Mouse (Mus musculus) hindbrain, embryonic 10.5 days (tissue): Measurements from ENCODE around the gene Gm17416. TPM values are rescaled to one million over a fixed set of nuclear protein-coding genes. Genes with fewer than 3 reads are reported as not detected.

Experiments
- DNase-seq: peaks from one replicate; pipeline ENCODE4 v3.0.0-alpha.2; 2017; ENCODE audit warnings: low spot score
- H3K27ac ChIP-seq: fragments of 300-500 bp; sonication (generic); 2 replicates; pipeline ENCODE4 v1.5.1; 2016; ENCODE audit warnings: mild to moderate bottlenecking, moderate library complexity
- H3K27me3 ChIP-seq: fragments of 300-500 bp; sonication (generic); 2 replicates; pipeline ENCODE4 v1.6.1; 2016; ENCODE audit warnings: mild to moderate bottlenecking; ENCODE audit not compliant: poor library complexity, insufficient read depth, severe bottlenecking
- H3K36me3 ChIP-seq: fragments of 300-500 bp; sonication (generic); 2 replicates; pipeline ENCODE4 v1.6.1; 2016; ENCODE audit warnings: mild to moderate bottlenecking, moderate library complexity
- H3K4me1 ChIP-seq: fragments of 300-500 bp; sonication (generic); replicated peaks from 2 replicates; pipeline ENCODE4 v1.6.1; 2016; ENCODE audit warnings: mild to moderate bottlenecking
- H3K4me3 ChIP-seq: fragments of 300-500 bp; sonication (generic); 2 replicates; pipeline ENCODE4 v1.5.1; 2016; ENCODE audit warnings: mild to moderate bottlenecking, moderate library complexity
- H3K9me3 ChIP-seq: fragments of 300-500 bp; sonication (generic); 2 replicates; pipeline ENCODE4 v1.6.1; 2016; ENCODE audit warnings: mild to moderate bottlenecking, moderate library complexity
- WGBS: fragments of 180-500 bp; shearing (Covaris S2); methylation state at CpG from one replicate; pipeline ENCODE4 v1.1.7; 2016; 5-methylcytosine and 5-hydroxymethylcytosine counted together
- polyA plus RNA-seq: library from polyadenylated mRNA; unstranded; fragments of >200 nt; fragmentation: Nextera tagmentation; extraction: Ambion mirVana; gene quantifications from 2 replicates; pipeline ENCODE4 v1.2.1, GENCODE M21; 2016

Gm17416 gene
- polyA plus RNA-seq, result not detected in 2 replicates

DNA sequence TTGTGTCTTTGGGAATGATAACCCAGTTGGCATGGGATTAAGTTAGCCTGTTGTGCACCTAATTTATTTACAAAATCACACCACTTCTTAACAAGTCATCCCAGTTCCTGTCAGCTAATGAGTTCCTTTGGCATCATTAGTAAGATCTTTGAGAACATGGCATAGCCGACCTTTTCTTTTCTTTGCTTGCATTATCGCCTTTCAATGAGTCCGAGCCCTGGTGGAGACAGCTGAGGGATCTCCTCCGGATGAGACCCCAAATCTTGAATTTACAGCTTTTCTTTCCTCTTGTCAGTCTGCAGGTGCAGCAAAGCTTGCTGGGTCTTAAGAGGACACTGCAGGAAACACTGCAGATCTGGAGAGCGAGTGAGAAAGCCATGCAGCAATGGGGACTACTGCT is at the start of gene Gm17416:
Gene Gm17416, plus strand, starts transcription at position 301 of the 400 bp plus-strand sequence.
- no peaks in the 10 kb centered on the region for H3K4me1 ChIP-seq
- 89% methylated on average over 5 of the region's 5 CpGs for WGBS
- no peak for DNase-seq
- no peak within 1 kb of the TSS for H3K27ac ChIP-seq
- no peaks in the 10 kb centered on the region for H3K36me3 ChIP-seq
- no peak within 1 kb of the TSS for H3K4me3 ChIP-seq
- H3K27me3 ChIP-seq, result no peaks in the 10 kb centered on the region
- no peaks in the 10 kb centered on the region for H3K9me3 ChIP-seq

DNA sequence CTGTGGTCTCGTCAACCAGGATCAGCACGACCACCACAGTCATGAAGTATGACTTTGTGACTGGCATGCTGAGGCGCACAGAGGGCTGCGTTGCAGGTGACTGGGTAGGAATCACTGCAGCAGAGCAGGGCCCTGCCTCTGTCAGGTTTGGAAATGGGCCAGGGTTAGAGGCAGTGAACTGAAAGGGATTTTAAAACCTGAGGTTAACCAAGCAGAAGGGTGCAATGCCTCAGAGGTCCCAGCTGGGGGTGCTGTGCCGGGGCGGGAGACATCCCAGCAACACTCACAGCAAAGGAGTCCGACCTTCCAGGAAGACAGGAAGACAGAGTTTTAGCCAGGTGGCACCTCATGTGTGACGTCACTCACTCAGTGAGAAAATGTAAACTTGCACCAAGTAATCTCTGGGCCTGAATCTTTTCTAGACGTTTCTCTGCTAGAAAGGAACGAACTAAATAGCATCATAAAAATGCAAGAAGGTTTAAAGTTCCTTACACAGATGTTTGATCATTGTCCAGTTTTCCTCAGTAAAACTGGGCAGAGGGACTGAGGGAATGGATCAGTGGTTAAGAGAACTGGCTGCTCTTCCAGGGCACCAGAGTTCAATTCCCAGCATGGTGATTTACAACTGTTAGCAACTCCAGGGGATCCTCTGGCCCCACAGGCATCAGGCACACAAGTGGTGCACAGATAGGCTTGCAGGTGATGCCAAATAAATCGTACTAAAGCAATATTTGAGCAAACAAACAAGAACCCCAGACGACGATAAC is 29.0 kb upstream of the Gm17416 start, which contains the start of gene Defb29:
Gene Defb29, minus strand, starts transcription at position 155 of the 767 bp plus-strand sequence.
- Histone ChIP-seq H3K27me3 (no peaks in the 10 kb centered on the region), H3K36me3 (no peaks in the 10 kb centered on the region), H3K4me3 (no peak within 1 kb of the TSS), H3K9me3 (0 out of 2 replicates have a peak, but pooled peaks cover 3% of the 10 kb centered on the region), H3K4me1 (no peaks in the 10 kb centered on the region), H3K27ac (no peak within 1 kb of the TSS)
- 60% methylated on average over 13 of the region's 13 CpGs for WGBS
- DNase-seq, result no peak

GRCm38 (mm10) chr2:152541979-152542378 is 27.2 kb upstream of the Gm17416 start:
- H3K36me3 ChIP-seq, result no peaks in the 10 kb centered on the region
- H3K4me1 ChIP-seq, result no peaks in the 10 kb centered on the region
- 0 out of 2 replicates have a peak, but pooled peaks cover 3% of the 10 kb centered on the region for H3K9me3 ChIP-seq
- 89% methylated on average over 9 of the region's 9 CpGs for WGBS
- no peak overlapping the region for H3K4me3 ChIP-seq
- no peak overlapping the region for H3K27ac ChIP-seq
- DNase-seq, result no peak
- no peaks in the 10 kb centered on the region for H3K27me3 ChIP-seq

DNA sequence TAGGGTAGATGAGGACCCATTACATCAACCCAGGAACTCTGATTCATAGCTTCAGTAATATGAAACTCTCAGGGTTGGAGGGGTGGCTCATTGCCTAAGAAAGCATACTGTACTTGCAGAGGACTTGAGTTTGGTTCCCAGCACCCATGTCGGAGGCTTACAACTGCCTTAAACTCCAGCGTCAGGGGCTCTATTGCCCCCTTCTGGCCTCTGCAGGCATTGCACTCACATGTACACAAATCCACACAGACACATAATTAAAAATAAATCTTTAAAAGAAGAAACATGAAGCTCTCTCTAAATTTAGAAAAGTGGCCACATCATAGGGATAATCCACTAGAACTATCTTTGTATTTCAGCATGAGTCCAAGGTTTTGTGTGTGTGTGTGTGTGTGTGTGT is 26.2 kb upstream of the Gm17416 start:
- H3K27ac ChIP-seq, result no peak overlapping the region
- H3K27me3 ChIP-seq, result no peaks in the 10 kb centered on the region
- H3K36me3 ChIP-seq, result no peaks in the 10 kb centered on the region
- no peak overlapping the region for H3K4me3 ChIP-seq
- peaks cover 3% of the 10 kb centered on the region; the same call in 1 of the 2 replicates for H3K4me1 ChIP-seq
- WGBS, result 75% methylated on average over 2 of the region's 2 CpGs
- 0 out of 2 replicates have a peak, but pooled peaks cover 3% of the 10 kb centered on the region for H3K9me3 ChIP-seq
- DNase-seq, result no peak

DNA sequence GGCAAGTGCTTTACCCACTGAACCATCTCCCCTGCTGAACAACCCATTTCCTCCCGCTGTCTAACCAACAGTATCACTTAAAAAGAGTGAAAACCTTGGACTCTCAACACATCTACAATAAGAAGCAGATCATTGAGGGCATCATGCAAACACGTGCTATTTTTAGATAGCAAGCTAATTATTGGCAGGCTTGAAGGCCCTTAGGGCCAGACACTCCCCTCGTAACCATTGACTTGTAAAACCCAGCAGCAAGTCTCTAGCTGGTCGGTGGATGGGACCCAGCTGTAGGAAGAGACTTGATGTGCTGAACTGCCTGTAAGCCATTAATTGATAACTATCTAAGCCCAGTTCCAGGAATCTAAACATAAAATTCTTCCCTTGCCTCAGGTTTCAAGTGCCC is 25.7 kb upstream of the Gm17416 start:
- Histone ChIP-seq H3K9me3 (0 out of 2 replicates have a peak, but pooled peaks cover 3% of the 10 kb centered on the region), H3K4me1 (peaks cover 4% of the 10 kb centered on the region; the same call in 1 of the 2 replicates), H3K4me3 (no peak overlapping the region), H3K27ac (no peak overlapping the region), H3K36me3 (no peaks in the 10 kb centered on the region), H3K27me3 (no peaks in the 10 kb centered on the region)
- WGBS, result 87% methylated on average over 4 of the region's 4 CpGs
- no peak for DNase-seq

- Histone ChIP-seq H3K4me3 (no peak overlapping the region), H3K36me3 (no peaks in the 10 kb centered on the region), H3K4me1 (peaks cover 11% of the 10 kb centered on the region; the same call in 1 of the 2 replicates), H3K9me3 (0 out of 2 replicates have a peak, but pooled peaks cover 3% of the 10 kb centered on the region), H3K27ac (no peak overlapping the region), H3K27me3 (no peaks in the 10 kb centered on the region)
- peak; percentile 53 for DNase-seq
- 23% methylated on average over 4 of the region's 4 CpGs for WGBS
Measured at GRCm38 (mm10) chr2:152544691-152545090, 24.4 kb upstream of the Gm17416 start.

DNA sequence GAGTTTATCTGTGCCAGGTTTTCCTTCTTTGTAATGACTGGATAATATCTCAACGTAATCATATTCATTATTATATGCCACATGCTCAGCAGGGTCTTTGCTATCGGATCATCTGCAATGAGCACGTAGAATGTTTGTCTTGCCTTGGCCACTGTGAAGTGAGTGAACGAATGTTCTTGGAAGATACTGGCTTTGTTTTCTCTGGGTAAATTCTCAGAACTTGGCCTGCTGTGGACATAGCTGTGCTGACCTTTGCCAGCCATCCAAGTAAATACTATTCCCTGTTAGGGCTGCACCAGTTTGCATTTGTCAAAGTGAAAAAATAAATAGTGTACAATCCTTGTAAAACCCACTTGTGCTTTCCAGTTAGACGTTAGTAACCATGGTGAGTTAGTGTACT is 21.0 kb upstream of the Gm17416 start:
- peaks cover 11% of the 10 kb centered on the region; the same call in 1 of the 2 replicates for H3K4me1 ChIP-seq
- no peak overlapping the region for H3K27ac ChIP-seq
- no peak for DNase-seq
- no peaks in the 10 kb centered on the region for H3K9me3 ChIP-seq
- no peaks in the 10 kb centered on the region for H3K36me3 ChIP-seq
- H3K27me3 ChIP-seq, result no peaks in the 10 kb centered on the region
- H3K4me3 ChIP-seq, result no peak overlapping the region
- WGBS, result 84% methylated on average over 5 of the region's 5 CpGs

DNA sequence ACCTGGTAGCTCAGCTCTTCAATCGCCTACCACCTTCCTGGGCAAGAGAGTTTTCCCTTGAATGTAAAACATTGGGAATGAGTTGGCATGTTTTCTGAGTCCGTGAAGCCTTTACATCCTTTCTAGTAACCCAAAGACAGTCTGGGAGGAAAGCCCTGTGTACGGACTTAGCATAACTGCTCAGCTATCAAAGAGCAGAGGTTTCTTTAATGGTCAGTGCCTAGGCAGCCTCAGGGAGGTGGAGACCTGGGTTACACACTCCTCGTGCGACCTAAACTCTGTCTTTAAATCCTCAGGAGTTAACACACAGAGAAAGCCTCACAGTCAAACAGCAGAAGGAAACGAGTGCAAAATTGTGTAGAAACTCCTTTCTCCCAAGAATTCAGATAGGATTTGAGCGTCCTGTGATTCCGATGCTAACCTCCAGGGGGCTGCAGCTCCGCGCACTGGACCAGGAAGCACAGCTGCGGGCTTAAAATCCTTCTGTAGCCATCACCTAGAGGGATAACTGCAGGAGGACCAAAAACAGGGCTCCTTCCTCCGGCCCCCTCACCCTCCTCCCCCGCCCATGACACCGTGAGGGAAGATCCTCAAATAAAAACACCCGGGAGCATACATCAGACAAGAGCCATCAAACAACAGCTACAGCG is 15.2 kb upstream of the Gm17416 start:
- H3K27ac ChIP-seq, result no peak overlapping the region
- no peaks in the 10 kb centered on the region for H3K36me3 ChIP-seq
- H3K4me3 ChIP-seq, result no peak overlapping the region
- 14% methylated on average over 16 of the region's 16 CpGs for WGBS
- peak; percentile 73 for DNase-seq
- no peaks in the 10 kb centered on the region for H3K27me3 ChIP-seq
- no peaks in the 10 kb centered on the region for H3K9me3 ChIP-seq
- H3K4me1 ChIP-seq, result peaks cover 10% of the 10 kb centered on the region; the same call in 1 of the 2 replicates

GRCm38 (mm10) chr2:152556655-152557054 is 12.5 kb upstream of the Gm17416 start:
- H3K27ac ChIP-seq, result no peak overlapping the region
- no peak overlapping the region for H3K4me3 ChIP-seq
- WGBS, result 88% methylated on average over 7 of the region's 7 CpGs
- H3K27me3 ChIP-seq, result no peaks in the 10 kb centered on the region
- DNase-seq, result no peak
- H3K9me3 ChIP-seq, result no peaks in the 10 kb centered on the region
- no peaks in the 10 kb centered on the region for H3K36me3 ChIP-seq
- H3K4me1 ChIP-seq, result peaks cover 7% of the 10 kb centered on the region; the same call in 1 of the 2 replicates

DNA sequence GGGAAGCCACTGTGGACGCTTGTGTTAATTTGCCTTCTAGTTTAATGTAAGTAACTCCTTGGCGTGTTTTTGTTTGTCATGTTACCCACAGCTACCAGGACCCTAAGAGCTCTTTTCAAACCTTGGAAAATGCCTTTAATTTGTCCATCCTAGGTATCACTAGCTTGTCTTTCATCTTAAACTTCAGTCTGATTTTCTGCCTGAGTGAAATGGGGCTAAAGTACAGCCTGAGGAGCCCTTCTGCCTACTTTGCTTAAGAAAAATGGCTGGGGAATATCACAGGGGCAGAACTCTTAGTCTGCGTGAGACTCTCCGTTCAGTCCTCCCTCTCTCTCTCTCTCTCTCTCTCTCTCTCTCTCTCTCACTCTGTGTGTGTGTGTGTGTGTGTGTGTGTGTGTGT is 743 bp downstream of the Gm17416 start:
- Histone ChIP-seq H3K27me3 (no peaks in the 10 kb centered on the region), H3K27ac (no peak overlapping the region), H3K4me1 (no peaks in the 10 kb centered on the region), H3K36me3 (no peaks in the 10 kb centered on the region), H3K9me3 (no peaks in the 10 kb centered on the region), H3K4me3 (no peak overlapping the region)
- DNase-seq, result no peak
- WGBS, result 83% methylated on average over 4 of the region's 4 CpGs

- WGBS, result 85% methylated on average over 6 of the region's 6 CpGs
- DNase-seq, result no peak
- H3K36me3 ChIP-seq, result no peaks in the 10 kb centered on the region
Measured at GRCm38 (mm10) chr2:152570313-152570712, 1.2 kb downstream of the Gm17416 start.

DNA sequence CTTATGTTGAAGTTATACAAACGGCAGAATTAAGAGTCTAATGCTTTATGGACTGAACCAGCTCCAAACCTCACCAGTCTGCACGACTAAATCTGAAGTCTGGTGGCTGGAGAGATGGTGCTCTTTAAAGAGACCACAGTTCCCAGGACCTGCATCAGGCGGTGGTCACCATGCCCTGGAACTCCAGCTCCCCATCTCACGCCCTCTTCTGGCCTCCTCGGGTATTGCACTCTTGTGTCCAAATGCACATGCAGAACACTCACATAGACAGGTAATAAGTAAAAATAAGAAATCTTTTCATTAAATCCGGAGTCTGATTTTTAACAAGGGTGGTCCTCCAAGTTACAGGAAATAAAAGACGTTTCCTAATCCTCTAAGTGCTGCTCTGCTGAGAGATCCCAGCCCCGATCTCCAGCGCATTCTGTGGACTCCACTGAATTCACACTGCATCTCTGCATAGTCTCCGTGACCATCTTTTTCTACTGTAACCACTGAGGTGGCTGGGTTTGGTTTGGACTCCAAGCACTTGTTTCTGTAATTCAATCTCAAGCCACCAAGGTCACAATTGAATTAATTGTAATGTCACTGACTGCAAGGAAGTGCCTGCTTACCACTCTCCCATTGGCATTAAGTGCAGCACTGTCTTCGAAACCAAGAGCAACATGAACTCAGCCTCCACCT is 3.1 kb downstream of the Gm17416 start, which contains the start of gene Defb21:
Gene Defb21, plus strand, starts transcription at position 631 of the 681 bp plus-strand sequence.
- Histone ChIP-seq H3K36me3 (no peaks in the 10 kb centered on the region), H3K27ac (no peak within 1 kb of the TSS), H3K4me1 (no peaks in the 10 kb centered on the region; the same call in 1 of the 2 replicates), H3K4me3 (no peak within 1 kb of the TSS), H3K9me3 (no peaks in the 10 kb centered on the region), H3K27me3 (no peaks in the 10 kb centered on the region)
- WGBS, result 63% methylated on average over 11 of the region's 11 CpGs
- DNase-seq, result peak; percentile 22

More at GRCm38 (mm10) chr2:152570313-152570712, 1.2 kb downstream of the Gm17416 start:
- no peak overlapping the region for H3K4me3 ChIP-seq
- no peaks in the 10 kb centered on the region for H3K27me3 ChIP-seq
- H3K9me3 ChIP-seq, result no peaks in the 10 kb centered on the region
- H3K27ac ChIP-seq, result no peak overlapping the region
- no peaks in the 10 kb centered on the region for H3K4me1 ChIP-seq
